Mouse (Mus musculus): ENCODE measurements at regions not wholly inside any gene's neighbourhood (a gene's known extent, or its start where the extent isn't known, plus 50 kb on each side); places are given as distances from the start of the nearest gene placed in this dataset.
A peak's percentile ranks its signal among the peaks of the same experiment; 100 is the strongest.
"Not testable (repeated sequence)": the region's sequence is repeated elsewhere in the genome, so short reads cannot be mapped to it uniquely, and the experiment has no call there.

DNA sequence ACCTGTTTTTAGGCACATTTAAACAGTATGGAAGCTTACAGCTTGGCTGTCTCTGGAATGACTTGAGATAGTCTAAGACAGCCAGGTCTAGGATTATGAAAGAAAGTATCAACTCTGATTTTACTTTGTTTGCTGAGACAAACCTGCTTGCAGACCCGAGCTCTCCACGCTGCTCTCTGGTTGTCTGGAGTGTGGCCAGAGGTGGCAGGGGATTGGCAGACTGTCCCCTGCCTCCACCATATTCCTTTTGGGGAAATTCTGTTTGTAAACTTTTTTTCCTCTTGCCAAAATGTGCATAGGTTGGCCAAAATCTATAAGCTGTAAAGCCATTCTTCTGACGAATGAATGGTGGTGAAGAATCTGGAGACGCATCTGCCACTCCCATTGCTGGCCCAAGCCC is 143.1 kb upstream of the Fer start:
- H3K36me3 ChIP-seq (ENCODE audit: insufficient read depth) = no peaks in the 10 kb centered on the region
- DNase-seq = no peak
- 62% methylated on average over 4 of the region's 4 CpGs for WGBS

DNA sequence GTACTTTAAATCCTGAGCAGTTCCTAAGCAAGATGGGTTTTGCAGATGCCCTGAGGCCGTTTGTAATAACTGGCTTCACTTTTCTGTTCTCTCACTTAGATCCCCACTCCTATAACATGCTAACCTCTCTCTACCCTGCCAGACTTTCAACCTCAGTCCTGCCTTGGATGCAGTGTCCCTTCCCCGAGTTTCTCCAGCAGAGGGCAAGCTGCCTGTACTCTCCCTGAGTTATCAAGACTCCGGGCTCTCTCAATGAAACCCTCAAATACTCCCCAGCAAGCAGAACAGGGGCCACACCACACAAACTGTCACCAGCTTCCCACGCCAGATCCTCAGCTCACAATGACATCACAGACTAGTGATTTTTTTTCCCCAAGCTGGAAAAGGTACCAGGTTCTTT is 142.0 kb upstream of the Fer start:
- H3K36me3 ChIP-seq (ENCODE audit: insufficient read depth) = no peaks in the 10 kb centered on the region
- H3K4me2 ChIP-seq (ENCODE audit: low read depth) = no peak overlapping the region
- no peaks in the 10 kb centered on the region for H3K4me1 ChIP-seq (ENCODE audit: insufficient read depth)
- H3K4me3 ChIP-seq (ENCODE audit: low read depth, low read length) = no peak overlapping the region
- peak; percentile 36; the same call in 1 of the 2 replicates for ATAC-seq
- peak; percentile 46; the same call in 1 of the 2 replicates for TF ChIP-seq CTCF (IDR thresholded peaks at IDR 0.05; ENCODE audit: low read depth)
- DNase-seq = no peak
- no peak overlapping the region for H3K27ac ChIP-seq (ENCODE audit: low read depth, low read length)
- no peak overlapping the region for H3K9ac ChIP-seq
- 26% methylated on average over 4 of the region's 4 CpGs for WGBS
- H3K27me3 ChIP-seq (ENCODE audit: insufficient read depth, low read length) = no peaks in the 10 kb centered on the region
- no peaks in the 10 kb centered on the region for H3K9me3 ChIP-seq (ENCODE audit: low read length)

More for the DNA sequence above, 143.1 kb upstream of the Fer start:
- Histone ChIP-seq H3K27ac (ENCODE audit: low read depth, low read length) (no peak overlapping the region), H3K27me3 (ENCODE audit: insufficient read depth, low read length) (no peaks in the 10 kb centered on the region), H3K9me3 (ENCODE audit: low read length) (no peaks in the 10 kb centered on the region), H3K4me1 (ENCODE audit: insufficient read depth) (no peaks in the 10 kb centered on the region), H3K9ac (no peak overlapping the region), H3K4me2 (ENCODE audit: low read depth) (no peak overlapping the region), H3K4me3 (ENCODE audit: low read depth, low read length) (no peak overlapping the region)
- no peak for ATAC-seq
- no peak for TF ChIP-seq CTCF (IDR thresholded peaks at IDR 0.05; ENCODE audit: low read depth)

GRCm38 (mm10) chr17:63722434-63723004 is 140.3 kb upstream of the Fer start:
- no peak overlapping the region for H3K4me2 ChIP-seq (ENCODE audit: low read depth)
- no peaks in the 10 kb centered on the region for H3K36me3 ChIP-seq (ENCODE audit: insufficient read depth)
- no peaks in the 10 kb centered on the region for H3K4me1 ChIP-seq (ENCODE audit: insufficient read depth)
- no peaks in the 10 kb centered on the region for H3K9me3 ChIP-seq (ENCODE audit: low read length)
- no peak for DNase-seq
- no peak overlapping the region for H3K4me3 ChIP-seq (ENCODE audit: low read depth, low read length)
- H3K27me3 ChIP-seq (ENCODE audit: insufficient read depth, low read length) = no peaks in the 10 kb centered on the region
- TF ChIP-seq CTCF (IDR thresholded peaks at IDR 0.05; ENCODE audit: low read depth) = no peak
- 76% methylated on average over 12 of the region's 12 CpGs for WGBS
- no peak for ATAC-seq
- no peak overlapping the region for H3K27ac ChIP-seq (ENCODE audit: low read depth, low read length)
- H3K9ac ChIP-seq = no peak overlapping the region

DNA sequence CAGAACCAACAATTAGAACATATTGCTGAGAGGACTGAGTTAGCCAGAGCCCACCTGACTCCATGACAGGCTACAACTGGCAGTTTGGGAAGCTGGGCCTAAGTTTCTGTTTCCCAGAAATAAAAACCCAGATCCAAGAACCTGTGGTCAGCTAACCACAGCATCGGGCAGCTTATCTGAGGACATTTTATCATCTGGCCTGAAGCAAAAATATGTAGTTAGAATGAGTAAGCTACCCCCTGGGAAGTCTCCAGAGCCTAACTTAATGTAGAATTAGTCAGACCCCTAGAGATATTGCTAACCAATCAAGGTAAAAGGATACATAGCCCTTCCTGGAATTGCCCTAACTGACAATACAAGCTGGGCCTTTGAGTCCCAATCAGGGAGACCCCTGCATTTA is 124.7 kb upstream of the Fer start:
- WGBS = 93% methylated on average over 1 of the region's 1 CpGs
- no peak overlapping the region for H3K4me2 ChIP-seq (ENCODE audit: low read depth)
- no peak overlapping the region for H3K9ac ChIP-seq
- no peaks in the 10 kb centered on the region for H3K36me3 ChIP-seq (ENCODE audit: insufficient read depth)
- TF ChIP-seq CTCF (IDR thresholded peaks at IDR 0.05; ENCODE audit: low read depth) = no peak
- no peaks in the 10 kb centered on the region for H3K9me3 ChIP-seq (ENCODE audit: low read length)
- H3K4me1 ChIP-seq (ENCODE audit: insufficient read depth) = no peaks in the 10 kb centered on the region
- DNase-seq = no peak
- no peak overlapping the region for H3K27ac ChIP-seq (ENCODE audit: low read depth, low read length)
- ATAC-seq = no peak
- no peaks in the 10 kb centered on the region for H3K27me3 ChIP-seq (ENCODE audit: insufficient read depth, low read length)
- no peak overlapping the region for H3K4me3 ChIP-seq (ENCODE audit: low read depth, low read length)

DNA sequence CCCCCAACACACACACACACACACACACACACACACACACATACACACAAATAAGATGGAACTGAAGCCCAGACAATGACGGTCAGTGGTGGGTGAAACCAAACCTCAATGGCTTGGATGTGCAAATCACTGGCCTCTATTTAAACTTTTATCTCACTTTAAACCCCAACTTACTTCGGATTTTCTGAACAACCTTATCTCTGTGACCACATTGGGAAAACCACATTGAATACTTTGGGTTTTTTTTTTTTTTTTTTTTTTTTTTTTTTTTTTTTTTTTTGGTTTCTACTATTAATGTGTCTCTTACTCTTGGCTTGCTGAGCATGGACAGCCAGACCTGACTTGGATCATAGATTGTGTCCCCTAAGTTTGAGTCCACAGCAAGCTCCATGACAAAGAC is 123.2 kb upstream of the Fer start:
- Histone ChIP-seq H3K9ac (no peak overlapping the region), H3K27ac (ENCODE audit: low read depth, low read length) (no peak overlapping the region), H3K4me1 (ENCODE audit: insufficient read depth) (no peaks in the 10 kb centered on the region), H3K9me3 (ENCODE audit: low read length) (no peaks in the 10 kb centered on the region), H3K27me3 (ENCODE audit: insufficient read depth, low read length) (no peaks in the 10 kb centered on the region), H3K4me3 (ENCODE audit: low read depth, low read length) (no peak overlapping the region), H3K4me2 (ENCODE audit: low read depth) (no peak overlapping the region), H3K36me3 (ENCODE audit: insufficient read depth) (no peaks in the 10 kb centered on the region)
- TF ChIP-seq CTCF (IDR thresholded peaks at IDR 0.05; ENCODE audit: low read depth) = no peak
- no peak for DNase-seq
- ATAC-seq = no peak
- 72% methylated on average over 2 of the region's 2 CpGs for WGBS

DNA sequence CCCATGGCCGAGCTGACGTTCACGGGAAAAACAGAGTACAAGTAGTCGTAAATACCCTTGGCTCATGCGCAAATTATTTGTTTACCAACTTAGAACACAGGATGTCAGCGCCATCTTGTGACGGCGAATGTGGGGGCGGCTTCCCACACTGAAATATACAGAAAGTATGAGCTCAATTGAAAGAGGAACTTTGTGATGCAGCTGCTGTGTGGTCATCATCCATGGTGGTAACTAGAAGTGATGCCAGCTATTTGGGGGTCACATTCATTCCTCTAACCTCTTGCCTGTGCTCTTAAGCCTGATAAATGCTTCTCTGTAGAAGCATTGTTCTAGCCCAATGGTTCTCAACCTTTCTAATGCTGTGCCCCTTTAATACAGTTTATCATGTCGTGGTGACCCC is 113.6 kb upstream of the Fer start:
- not testable (repeated sequence) for H3K36me3 ChIP-seq (ENCODE audit: insufficient read depth); H3K4me2 ChIP-seq (ENCODE audit: low read depth); DNase-seq; H3K9ac ChIP-seq; H3K4me1 ChIP-seq (ENCODE audit: insufficient read depth); H3K27me3 ChIP-seq (ENCODE audit: insufficient read depth, low read length); H3K9me3 ChIP-seq (ENCODE audit: low read length); H3K4me3 ChIP-seq (ENCODE audit: low read depth, low read length); H3K27ac ChIP-seq (ENCODE audit: low read depth, low read length); ATAC-seq
- WGBS = 96% methylated on average over 6 of the region's 10 CpGs

DNA sequence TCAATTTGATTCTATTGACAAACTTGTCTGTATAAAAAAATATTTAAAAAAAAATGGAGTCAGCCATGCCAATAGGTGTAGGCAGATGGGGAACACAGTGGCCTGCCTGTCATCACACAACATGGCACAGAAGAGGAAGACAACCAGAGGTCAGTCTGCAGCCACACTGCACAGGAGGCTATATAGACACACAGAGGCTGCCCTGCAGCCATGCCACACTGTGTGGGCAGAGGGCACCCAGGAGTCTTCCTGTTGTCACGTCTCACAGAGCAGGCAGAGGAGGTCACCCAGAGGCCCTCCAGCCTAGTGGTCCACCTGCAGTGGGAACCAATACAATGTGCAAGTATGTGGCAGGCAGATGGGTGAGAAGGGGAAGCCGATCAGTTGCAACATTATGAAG is 108.5 kb upstream of the Fer start:
- WGBS = 96% methylated on average over 2 of the region's 2 CpGs
- Histone ChIP-seq H3K9ac (no peak overlapping the region), H3K4me3 (ENCODE audit: low read depth, low read length) (no peak overlapping the region), H3K27me3 (ENCODE audit: insufficient read depth, low read length) (no peaks in the 10 kb centered on the region), H3K9me3 (ENCODE audit: low read length) (no peaks in the 10 kb centered on the region), H3K4me2 (ENCODE audit: low read depth) (no peak overlapping the region), H3K4me1 (ENCODE audit: insufficient read depth) (0 out of 2 replicates have a peak, but pooled peaks cover 2% of the 10 kb centered on the region), H3K36me3 (ENCODE audit: insufficient read depth) (no peaks in the 10 kb centered on the region), H3K27ac (ENCODE audit: low read depth, low read length) (no peak overlapping the region)
- ATAC-seq = no peak
- TF ChIP-seq CTCF (IDR thresholded peaks at IDR 0.05; ENCODE audit: low read depth) = no peak
- no peak for DNase-seq

Data from forebrain, postnatal 0 days (tissue).